Mouse (Mus musculus) megakaryocyte, embryonic 14.5 days (primary cell): ENCODE results near the gene Arf3. TPM values are rescaled to one million over a fixed set of nuclear protein-coding genes. Genes with fewer than 3 reads are reported as not detected.

Experiments
- H3K27me3 ChIP-seq: replicated peaks from 2 replicates; pipeline ENCODE3; 2012; ENCODE audit warnings: inconsistent platforms
- H3K36me3 ChIP-seq: replicated peaks from 2 replicates; pipeline ENCODE3; 2012; ENCODE audit warnings: low read length, inconsistent platforms, mixed read lengths
- H3K4me1 ChIP-seq: 2 replicates; pipeline ENCODE4 v1.6.1; 2012; ENCODE audit warnings: inconsistent platforms
- H3K4me3 ChIP-seq: replicated peaks from 2 replicates; pipeline ENCODE3; 2012; ENCODE audit warnings: moderate library complexity, mild to moderate bottlenecking, inconsistent platforms
- H3K9me3 ChIP-seq: 2 replicates; pipeline ENCODE4 v1.6.1; 2012; ENCODE audit warnings: inconsistent platforms
- FLI1 ChIP-seq: IDR thresholded peaks from 2 replicates; pipeline ENCODE4 v1.6.1; 2012; ENCODE audit warnings: low read length, inconsistent platforms, mixed read lengths
- GATA1 ChIP-seq: IDR thresholded peaks from 3 replicates; pipeline ENCODE4 v1.6.1; 2012; ENCODE audit warnings: mixed read lengths, low read length, inconsistent platforms, borderline replicate concordance
- polyA plus RNA-seq: library from polyadenylated mRNA; stranded (reverse); fragments of >175 nt; gene quantifications from 2 replicates; pipeline ENCODE4 v1.2.3, GENCODE M21; 2012; ENCODE audit warnings: low replicate concordance; ENCODE audit not compliant: insufficient read depth

Gene Arf3
- polyA plus RNA-seq, 1 experiment: 17.8 TPM

DNA sequence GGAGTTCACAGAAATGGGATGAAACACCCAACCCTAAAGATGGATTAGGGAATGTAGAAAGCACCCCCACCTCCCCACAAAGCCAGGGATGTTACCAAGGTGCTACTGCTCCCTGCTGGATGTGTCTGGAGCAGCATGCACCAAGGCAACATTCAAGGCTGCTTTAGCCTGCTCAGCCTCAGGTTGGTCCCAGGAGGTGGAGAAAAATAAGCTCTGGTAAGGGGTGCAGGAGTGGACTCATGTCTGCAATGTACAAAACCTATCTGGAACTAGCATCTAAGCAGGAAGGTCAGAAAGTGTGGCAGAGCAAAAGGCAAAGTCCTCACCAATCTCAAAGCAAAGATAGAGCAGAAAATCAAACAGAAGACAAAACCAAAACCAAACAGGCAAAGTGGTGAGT is 25.1 kb downstream of the Arf3 start:
- Histone ChIP-seq H3K4me1 (peaks cover 35% of the 10 kb centered on the region), H3K36me3 (peaks cover 83% of the 10 kb centered on the region), H3K9me3 (no peaks in the 10 kb centered on the region), H3K27me3 (no peaks in the 10 kb centered on the region), H3K4me3 (no peak overlapping the region)
- TF ChIP-seq GATA1: no peak
- TF ChIP-seq FLI1: no peak

GRCm38 (mm10) chr15:98736521-98736920 is 26.5 kb downstream of the Arf3 start:
- no peaks in the 10 kb centered on the region for H3K27me3 ChIP-seq
- H3K9me3 ChIP-seq: no peaks in the 10 kb centered on the region
- peaks cover 45% of the 10 kb centered on the region for H3K4me1 ChIP-seq
- H3K4me3 ChIP-seq: no peak overlapping the region
- peaks cover 73% of the 10 kb centered on the region for H3K36me3 ChIP-seq
- TF ChIP-seq GATA1 (no peak), FLI1 (no peak)

- TF ChIP-seq GATA1 (no peak), FLI1 (no peak)
- no peak overlapping the region for H3K4me3 ChIP-seq
- peaks cover 49% of the 10 kb centered on the region for H3K36me3 ChIP-seq
- peaks cover 14% of the 10 kb centered on the region for H3K27me3 ChIP-seq
- H3K4me1 ChIP-seq: peaks cover 54% of the 10 kb centered on the region
- no peaks in the 10 kb centered on the region for H3K9me3 ChIP-seq
Observed at GRCm38 (mm10) chr15:98733976-98734566, 28.9 kb downstream of the Arf3 start.

GRCm38 (mm10) chr15:98733370-98733769 is 29.6 kb downstream of the Arf3 start:
- H3K4me1 ChIP-seq: peaks cover 55% of the 10 kb centered on the region
- no peak overlapping the region for H3K4me3 ChIP-seq
- no peaks in the 10 kb centered on the region for H3K9me3 ChIP-seq
- peaks cover 42% of the 10 kb centered on the region for H3K36me3 ChIP-seq
- TF ChIP-seq FLI1 (no peak), GATA1 (no peak)
- peaks cover 21% of the 10 kb centered on the region for H3K27me3 ChIP-seq

DNA sequence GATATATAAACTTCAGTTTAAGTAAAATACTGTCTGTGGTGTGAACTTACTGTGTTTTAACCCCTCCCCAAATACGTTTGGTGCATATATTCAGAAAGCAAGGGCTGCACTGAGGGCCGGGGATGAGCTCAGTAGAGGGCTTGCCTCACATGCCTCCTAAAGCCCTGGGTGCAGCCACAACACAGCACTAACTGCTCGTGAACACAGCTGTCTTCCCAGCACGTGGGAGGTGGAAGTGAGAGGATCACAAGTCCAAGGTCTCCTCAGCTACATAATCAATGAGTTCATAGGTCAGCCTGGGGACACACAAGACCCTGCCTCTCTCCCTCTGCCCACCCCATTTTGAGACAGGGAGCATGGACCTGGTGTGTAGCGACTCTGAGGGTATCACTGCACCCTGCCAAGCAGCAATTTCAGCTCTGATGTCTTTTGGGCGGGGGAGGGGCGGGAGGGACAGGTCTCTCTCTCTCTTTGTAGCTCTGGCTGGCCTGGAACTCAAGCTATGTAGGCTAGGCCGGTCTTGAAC is 30.9 kb downstream of the Arf3 start:
- H3K4me1 ChIP-seq: peaks cover 65% of the 10 kb centered on the region
- TF ChIP-seq FLI1 (no peak), GATA1 (no peak)
- H3K9me3 ChIP-seq: no peaks in the 10 kb centered on the region
- no peak overlapping the region for H3K4me3 ChIP-seq
- H3K36me3 ChIP-seq: peaks cover 30% of the 10 kb centered on the region
- H3K27me3 ChIP-seq: peaks cover 31% of the 10 kb centered on the region

DNA sequence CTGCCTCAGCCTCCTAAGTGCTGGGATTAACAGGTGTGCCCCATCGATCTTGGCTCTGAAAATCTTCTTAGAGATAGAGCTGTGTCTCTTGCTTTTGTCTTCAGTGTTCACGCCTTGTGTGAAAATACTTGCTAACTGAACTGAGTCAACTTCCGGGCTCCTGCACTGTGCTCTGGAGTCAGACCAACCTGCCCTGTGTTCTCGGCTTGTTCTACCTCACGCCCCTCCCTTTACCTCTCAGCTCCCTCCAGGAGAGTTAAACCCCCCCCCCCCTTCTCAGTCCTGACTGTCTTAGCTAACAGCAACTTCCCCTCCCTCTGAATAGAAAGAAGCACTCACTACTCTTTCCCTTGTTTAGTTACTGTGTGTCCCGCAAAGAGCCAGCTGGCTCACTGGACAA is 32.2 kb downstream of the Arf3 start:
- H3K4me1 ChIP-seq: peaks cover 70% of the 10 kb centered on the region
- TF ChIP-seq GATA1: no peak
- H3K9me3 ChIP-seq: no peaks in the 10 kb centered on the region
- H3K27me3 ChIP-seq: peaks cover 35% of the 10 kb centered on the region
- peaks cover 18% of the 10 kb centered on the region for H3K36me3 ChIP-seq
- no peak overlapping the region for H3K4me3 ChIP-seq

DNA sequence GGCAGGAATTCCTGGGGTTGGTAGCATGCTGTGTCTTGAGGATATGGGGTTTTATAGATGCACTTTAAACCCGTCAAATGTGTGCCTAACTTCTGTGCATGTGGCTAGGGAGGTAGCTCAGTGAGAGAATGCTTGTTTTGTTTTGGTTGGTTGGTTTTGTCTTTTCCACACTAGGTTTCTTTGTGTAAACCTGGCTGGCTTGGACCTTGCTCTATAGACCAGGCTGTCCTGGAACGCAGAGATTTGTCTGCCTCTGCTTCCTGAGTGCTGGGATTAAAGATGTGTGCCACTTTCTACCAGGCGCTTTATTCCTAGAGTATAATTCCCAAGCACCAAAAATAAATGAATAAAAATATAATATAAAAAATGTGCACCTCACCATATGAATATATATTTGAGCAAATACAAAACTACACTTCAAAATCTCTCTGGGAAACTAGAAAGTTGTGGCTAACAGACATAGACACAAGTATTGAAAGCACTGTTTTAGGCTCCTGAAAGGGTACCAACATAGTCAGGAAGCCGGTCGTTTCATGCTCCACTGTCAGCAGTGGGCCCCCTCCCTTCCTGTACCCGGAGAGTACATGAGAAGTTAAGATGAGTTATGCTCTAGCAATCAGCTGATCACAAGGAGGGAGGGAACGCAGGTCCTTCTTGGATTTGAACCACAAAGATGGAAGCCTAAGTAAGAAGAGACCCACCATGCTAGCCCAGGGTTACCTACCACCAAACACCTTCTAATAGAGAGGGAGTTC is 33.0 kb downstream of the Arf3 start:
- H3K4me1 ChIP-seq: peaks cover 67% of the 10 kb centered on the region
- no peaks in the 10 kb centered on the region for H3K9me3 ChIP-seq
- TF ChIP-seq FLI1 (no peak), GATA1 (no peak)
- peaks cover 37% of the 10 kb centered on the region for H3K27me3 ChIP-seq
- H3K4me3 ChIP-seq: no peak overlapping the region
- H3K36me3 ChIP-seq: peaks cover 10% of the 10 kb centered on the region

GRCm38 (mm10) chr15:98728366-98728765 is 34.6 kb downstream of the Arf3 start:
- Histone ChIP-seq H3K27me3 (peaks cover 45% of the 10 kb centered on the region), H3K9me3 (no peaks in the 10 kb centered on the region), H3K4me1 (peaks cover 60% of the 10 kb centered on the region), H3K36me3 (peaks cover 3% of the 10 kb centered on the region), H3K4me3 (peak overlapping the region; percentile 95)
- TF ChIP-seq GATA1 (no peak), FLI1 (no peak)

GRCm38 (mm10) chr15:98727443-98728321 is 35.3 kb downstream of the Arf3 start, which contains the start of gene Fkbp11:
Fkbp11 (minus strand) TSS chr15:98728198.
- H3K27me3 ChIP-seq: peaks cover 47% of the 10 kb centered on the region
- peaks cover 3% of the 10 kb centered on the region for H3K36me3 ChIP-seq
- peak within 1 kb of the TSS; percentile 95 for H3K4me3 ChIP-seq
- no peaks in the 10 kb centered on the region for H3K9me3 ChIP-seq
- peaks cover 60% of the 10 kb centered on the region for H3K4me1 ChIP-seq
- TF ChIP-seq FLI1 (no peak), GATA1 (no peak)
